Mouse (Mus musculus): ENCODE data around the gene Cd80.
A peak's percentile ranks its signal among the peaks of the same experiment; 100 is the strongest.

The Cd80 gene

DNA sequence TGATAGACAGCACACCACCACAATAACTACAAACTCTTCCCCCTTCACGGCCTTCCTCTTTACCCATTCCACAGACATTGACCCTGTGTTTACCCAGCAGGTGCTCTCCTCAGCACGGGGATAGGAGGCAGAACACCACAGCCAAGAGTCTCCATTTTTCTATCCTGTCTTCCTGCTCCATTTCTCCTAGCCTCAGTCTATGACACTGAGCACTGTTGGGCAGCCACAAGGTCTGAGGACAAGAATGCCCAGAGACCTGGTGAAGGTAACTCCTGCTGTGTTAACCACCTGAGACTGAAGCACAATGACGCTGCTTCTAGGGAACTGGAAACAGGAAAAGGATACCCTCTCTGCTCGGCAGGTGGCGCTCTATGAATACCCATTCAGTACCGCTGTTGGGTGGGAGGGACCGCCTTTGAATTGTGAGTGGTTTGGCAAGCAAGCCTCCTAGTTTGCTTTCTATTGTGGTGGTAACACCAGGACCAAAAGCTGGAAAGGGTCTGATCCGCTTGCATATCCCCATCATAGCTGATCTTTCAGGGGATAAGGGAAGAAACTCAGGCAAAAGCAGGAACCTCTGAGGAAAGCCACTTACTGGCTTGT, 81.3 kb downstream of the Cd80 start:
- peak; percentile 79 for DNase-seq

- no peak for DNase-seq
Measured at GRCm38 (mm10) chr16:38538716-38539380, 83.5 kb downstream of the Cd80 start.

Data from thymus, postnatal 25 days (tissue).